Mouse (Mus musculus): ENCODE results near the gene Afdn. TPM values are rescaled to one million over a fixed set of nuclear protein-coding genes. Genes with fewer than 3 reads are reported as not detected.

Gene Afdn
- polyA plus RNA-seq, 1 experiment from 2014 or later, result 92.6 TPM

- H3K9me3 ChIP-seq (ENCODE audit: control insufficient read depth, low read length), result no peaks in the 10 kb centered on the region
- 53% methylated on average over 7 of the region's 7 CpGs for WGBS
- no peaks in the 10 kb centered on the region for H3K4me1 ChIP-seq (replicated peaks; ENCODE audit: control insufficient read depth, insufficient read depth, low read length)
- H3K4me3 ChIP-seq (ENCODE audit: low read length), result no peak overlapping the region
- H3K9ac ChIP-seq (ENCODE audit: low read length), result no peak overlapping the region
- peak; percentile 67; the same call in 1 of the 2 replicates for ATAC-seq (ENCODE audit: low read depth)
- no peak overlapping the region for H3K27ac ChIP-seq (ENCODE audit: low read length)
- H3K4me2 ChIP-seq (ENCODE audit: low read depth, low read length), result no peak overlapping the region
- H3K36me3 ChIP-seq (ENCODE audit: control insufficient read depth, insufficient read depth, low read length), result peaks cover 9% of the 10 kb centered on the region
- no peaks in the 10 kb centered on the region for H3K27me3 ChIP-seq (ENCODE audit: control insufficient read depth, insufficient read depth, low read depth, low read length)
Measured at GRCm38 (mm10) chr17:13889818-13890434, 129.6 kb downstream of the Afdn start.

- Histone ChIP-seq H3K4me2 (ENCODE audit: low read depth, low read length) (no peak overlapping the region), H3K36me3 (ENCODE audit: control insufficient read depth, insufficient read depth, low read length) (peaks cover 7% of the 10 kb centered on the region; the same call in 1 of the 2 replicates), H3K4me1 (replicated peaks; ENCODE audit: control insufficient read depth, insufficient read depth, low read length) (no peaks in the 10 kb centered on the region), H3K27ac (ENCODE audit: low read length) (no peak overlapping the region), H3K9me3 (ENCODE audit: control insufficient read depth, low read length) (no peaks in the 10 kb centered on the region), H3K9ac (ENCODE audit: low read length) (no peak overlapping the region), H3K4me3 (ENCODE audit: low read length) (no peak overlapping the region), H3K27me3 (ENCODE audit: control insufficient read depth, insufficient read depth, low read depth, low read length) (no peaks in the 10 kb centered on the region)
- 34% methylated on average over 1 of the region's 1 CpGs for WGBS
- no peak for ATAC-seq (ENCODE audit: low read depth)
Measured at GRCm38 (mm10) chr17:13890932-13891331, 130.6 kb downstream of the Afdn start.

- no peaks in the 10 kb centered on the region for H3K4me1 ChIP-seq (replicated peaks; ENCODE audit: control insufficient read depth, insufficient read depth, low read length)
- H3K27ac ChIP-seq (ENCODE audit: low read length), result no peak overlapping the region
- H3K27me3 ChIP-seq (ENCODE audit: control insufficient read depth, insufficient read depth, low read depth, low read length), result no peaks in the 10 kb centered on the region
- H3K4me3 ChIP-seq (ENCODE audit: low read length), result no peak overlapping the region
- no peaks in the 10 kb centered on the region for H3K9me3 ChIP-seq (ENCODE audit: control insufficient read depth, low read length)
- no peak overlapping the region for H3K9ac ChIP-seq (ENCODE audit: low read length)
- 77% methylated on average over 17 of the region's 17 CpGs for WGBS
- peaks cover 23% of the 10 kb centered on the region for H3K36me3 ChIP-seq (ENCODE audit: control insufficient read depth, insufficient read depth, low read length)
- no peak overlapping the region for H3K4me2 ChIP-seq (ENCODE audit: low read depth, low read length)
- ATAC-seq (ENCODE audit: low read depth), result no peak
Measured at GRCm38 (mm10) chr17:13898838-13899237, 138.5 kb downstream of the Afdn start.

- Histone ChIP-seq H3K9ac (ENCODE audit: low read length) (no peak overlapping the region), H3K27ac (ENCODE audit: low read length) (no peak overlapping the region), H3K4me2 (ENCODE audit: low read depth, low read length) (no peak overlapping the region), H3K36me3 (ENCODE audit: control insufficient read depth, insufficient read depth, low read length) (peaks cover 26% of the 10 kb centered on the region), H3K4me1 (replicated peaks; ENCODE audit: control insufficient read depth, insufficient read depth, low read length) (no peaks in the 10 kb centered on the region), H3K27me3 (ENCODE audit: control insufficient read depth, insufficient read depth, low read depth, low read length) (no peaks in the 10 kb centered on the region), H3K4me3 (ENCODE audit: low read length) (no peak overlapping the region), H3K9me3 (ENCODE audit: control insufficient read depth, low read length) (no peaks in the 10 kb centered on the region)
- WGBS, result 75% methylated on average over 7 of the region's 7 CpGs
- ATAC-seq (ENCODE audit: low read depth), result no peak
Measured at GRCm38 (mm10) chr17:13899241-13899640, 138.9 kb downstream of the Afdn start.

GRCm38 (mm10) chr17:13903793-13904192 lies 143.5 kb downstream of the Afdn start:
- H3K4me3 ChIP-seq (ENCODE audit: low read length), result no peak overlapping the region
- WGBS, result 90% methylated on average over 8 of the region's 8 CpGs

GRCm38 (mm10) chr17:13907082-13907481 lies 146.7 kb downstream of the Afdn start:
- Histone ChIP-seq H3K4me2 (ENCODE audit: low read depth, low read length) (no peak overlapping the region), H3K9me3 (ENCODE audit: control insufficient read depth, low read length) (no peaks in the 10 kb centered on the region), H3K4me3 (ENCODE audit: low read length) (no peak overlapping the region), H3K27ac (ENCODE audit: low read length) (no peak overlapping the region), H3K27me3 (ENCODE audit: control insufficient read depth, insufficient read depth, low read depth, low read length) (no peaks in the 10 kb centered on the region), H3K4me1 (replicated peaks; ENCODE audit: control insufficient read depth, insufficient read depth, low read length) (no peaks in the 10 kb centered on the region), H3K9ac (ENCODE audit: low read length) (no peak overlapping the region), H3K36me3 (ENCODE audit: control insufficient read depth, insufficient read depth, low read length) (peaks cover 14% of the 10 kb centered on the region)
- no peak for ATAC-seq (ENCODE audit: low read depth)
- 89% methylated on average over 5 of the region's 5 CpGs for WGBS

More at GRCm38 (mm10) chr17:13903793-13904192, 143.5 kb downstream of the Afdn start:
- Histone ChIP-seq H3K4me1 (replicated peaks; ENCODE audit: control insufficient read depth, insufficient read depth, low read length) (no peaks in the 10 kb centered on the region), H3K9me3 (ENCODE audit: control insufficient read depth, low read length) (no peaks in the 10 kb centered on the region), H3K27me3 (ENCODE audit: control insufficient read depth, insufficient read depth, low read depth, low read length) (no peaks in the 10 kb centered on the region), H3K36me3 (ENCODE audit: control insufficient read depth, insufficient read depth, low read length) (peaks cover 24% of the 10 kb centered on the region), H3K27ac (ENCODE audit: low read length) (no peak overlapping the region), H3K4me2 (ENCODE audit: low read depth, low read length) (no peak overlapping the region), H3K9ac (ENCODE audit: low read length) (no peak overlapping the region)
- no peak for ATAC-seq (ENCODE audit: low read depth)

- H3K27ac ChIP-seq (ENCODE audit: low read length), result no peak overlapping the region
- ATAC-seq (ENCODE audit: low read depth), result no peak
- no peak overlapping the region for H3K4me2 ChIP-seq (ENCODE audit: low read depth, low read length)
- H3K4me1 ChIP-seq (replicated peaks; ENCODE audit: control insufficient read depth, insufficient read depth, low read length), result no peaks in the 10 kb centered on the region
- no peaks in the 10 kb centered on the region for H3K27me3 ChIP-seq (ENCODE audit: control insufficient read depth, insufficient read depth, low read depth, low read length)
- H3K9ac ChIP-seq (ENCODE audit: low read length), result no peak overlapping the region
- H3K36me3 ChIP-seq (ENCODE audit: control insufficient read depth, insufficient read depth, low read length), result peaks cover 12% of the 10 kb centered on the region
- no peak overlapping the region for H3K4me3 ChIP-seq (ENCODE audit: low read length)
- 78% methylated on average over 1 of the region's 1 CpGs for WGBS
- no peaks in the 10 kb centered on the region for H3K9me3 ChIP-seq (ENCODE audit: control insufficient read depth, low read length)
Measured at GRCm38 (mm10) chr17:13907681-13908080, 147.3 kb downstream of the Afdn start.

- H3K4me3 ChIP-seq (ENCODE audit: low read length), result no peak overlapping the region
- H3K27me3 ChIP-seq (ENCODE audit: control insufficient read depth, insufficient read depth, low read depth, low read length), result no peaks in the 10 kb centered on the region
- no peaks in the 10 kb centered on the region for H3K9me3 ChIP-seq (ENCODE audit: control insufficient read depth, low read length)
- no peak overlapping the region for H3K9ac ChIP-seq (ENCODE audit: low read length)
- ATAC-seq (ENCODE audit: low read depth), result no peak
- WGBS, result 35% methylated on average over 4 of the region's 4 CpGs
- peak overlapping the region; percentile 53; the same call in 1 of the 2 replicates for H3K27ac ChIP-seq (ENCODE audit: low read length)
- H3K4me2 ChIP-seq (ENCODE audit: low read depth, low read length), result no peak overlapping the region
- H3K4me1 ChIP-seq (replicated peaks; ENCODE audit: control insufficient read depth, insufficient read depth, low read length), result peaks cover 12% of the 10 kb centered on the region
- H3K36me3 ChIP-seq (ENCODE audit: control insufficient read depth, insufficient read depth, low read length), result no peaks in the 10 kb centered on the region
Measured at GRCm38 (mm10) chr17:13913951-13914350, 153.6 kb downstream of the Afdn start.

GRCm38 (mm10) chr17:13914531-13914930 lies 154.2 kb downstream of the Afdn start:
- 45% methylated on average over 4 of the region's 4 CpGs for WGBS
- ATAC-seq (ENCODE audit: low read depth), result peak; percentile 96
- no peak overlapping the region for H3K4me2 ChIP-seq (ENCODE audit: low read depth, low read length)

More at GRCm38 (mm10) chr17:13914531-13914930, 154.2 kb downstream of the Afdn start:
- Histone ChIP-seq H3K4me1 (replicated peaks; ENCODE audit: control insufficient read depth, insufficient read depth, low read length) (peaks cover 12% of the 10 kb centered on the region), H3K9ac (ENCODE audit: low read length) (no peak overlapping the region), H3K4me3 (ENCODE audit: low read length) (no peak overlapping the region), H3K27ac (ENCODE audit: low read length) (peak overlapping the region; percentile 55; the same call in 1 of the 2 replicates), H3K9me3 (ENCODE audit: control insufficient read depth, low read length) (no peaks in the 10 kb centered on the region), H3K27me3 (ENCODE audit: control insufficient read depth, insufficient read depth, low read depth, low read length) (no peaks in the 10 kb centered on the region), H3K36me3 (ENCODE audit: control insufficient read depth, insufficient read depth, low read length) (no peaks in the 10 kb centered on the region)
